Mouse (Mus musculus) liver, adult 2 months (tissue): ENCODE measurements around the gene Pim1.

Source experiments
- CTCF ChIP-seq: fragments of 200-500 bp; IDR thresholded peaks from 2 replicates; pipeline ENCODE4 v1.5.1; 2011; ENCODE audit warnings: low read depth, low read length, control low read depth
- POLR2A ChIP-seq: fragments of 200-500 bp; IDR thresholded peaks from 2 replicates; pipeline ENCODE4 v1.6.1; 2011; ENCODE audit warnings: low read length, control low read depth; ENCODE audit not compliant: insufficient read depth; ENCODE audit errors: extremely low read depth

DNA sequence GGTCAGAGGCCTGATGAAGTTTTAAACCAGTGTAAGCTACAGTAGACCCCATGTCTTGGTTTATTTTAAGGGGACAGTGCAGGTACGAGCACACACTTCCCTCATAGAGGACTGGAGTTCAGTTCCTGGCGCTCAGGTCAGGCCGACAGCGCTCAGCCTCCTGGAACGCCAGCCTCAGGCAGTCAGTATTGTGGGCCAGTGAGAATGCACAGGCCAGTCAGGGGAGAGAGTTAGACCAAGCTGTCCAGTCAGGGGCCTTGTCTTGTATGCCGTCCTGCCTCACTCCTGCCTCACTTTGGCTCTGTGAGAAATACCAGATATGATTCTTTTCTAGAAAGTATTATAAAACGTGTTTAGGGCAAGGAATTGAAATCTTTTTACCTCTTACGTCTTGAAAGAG is 42.5 kb upstream of the Pim1 start:
- TF ChIP-seq CTCF (no peak), POLR2A (no peak)
